Mouse (Mus musculus) c-Kit-positive CD71-positive TER-119-positive erythroid progenitor cells, embryonic 14.5 days (primary cell): ENCODE results near the gene Il2ra.
"Not testable (repeated sequence)": the region's sequence is repeated elsewhere in the genome, so short reads cannot be mapped to it uniquely, and the experiment has no call there.

Source experiments
- DNase-seq: peaks from one replicate; pipeline ENCODE4 v3.0.0-alpha.2; 2013; ENCODE audit warnings: low spot score

Gene Il2ra

DNA sequence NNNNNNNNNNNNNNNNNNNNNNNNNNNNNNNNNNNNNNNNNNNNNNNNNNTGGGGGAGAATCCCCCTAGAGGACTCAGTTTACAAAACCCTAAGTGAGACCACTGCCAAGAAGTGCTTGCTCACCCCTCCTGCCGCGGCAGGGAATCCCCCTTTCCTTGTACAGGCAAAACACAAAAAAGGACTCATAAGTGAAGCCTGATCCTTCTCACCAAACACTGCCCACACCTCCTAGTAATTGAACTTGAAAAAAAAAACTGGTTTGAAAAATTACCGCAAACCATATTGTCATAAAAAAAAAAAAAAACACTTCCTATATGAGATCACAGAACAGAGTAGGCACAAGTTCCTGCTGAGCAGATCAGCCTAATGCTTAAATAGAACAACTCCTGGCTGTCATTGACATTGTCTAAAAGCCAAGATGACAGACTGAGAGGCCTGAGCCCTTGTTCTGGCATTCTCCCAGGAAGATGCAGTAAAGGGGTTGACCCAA is at the start of gene Il2ra:
Il2ra (plus strand) TSS at position 357 of the 491 bp plus-strand sequence.
- no peak for DNase-seq

DNA sequence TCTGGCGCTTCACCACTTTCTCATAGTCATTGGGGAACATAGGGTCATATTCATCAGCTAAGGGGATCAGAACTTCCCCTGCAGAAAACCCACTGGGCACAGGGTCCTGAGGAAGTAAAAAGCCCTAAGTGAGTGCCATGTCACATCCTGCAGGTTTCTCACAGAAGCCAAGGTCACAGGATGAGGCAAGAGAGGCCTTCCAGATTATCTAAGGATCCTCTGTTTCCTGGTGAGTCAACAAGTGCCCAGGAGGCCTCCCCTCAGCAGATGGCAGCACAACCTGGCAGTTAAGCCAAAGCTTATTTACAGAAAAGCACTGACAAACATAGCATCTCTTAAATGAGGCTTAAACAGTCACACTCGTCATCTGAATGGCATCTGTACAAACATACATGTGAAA is 45.9 kb upstream of the Il2ra start:
- no peak for DNase-seq

DNA sequence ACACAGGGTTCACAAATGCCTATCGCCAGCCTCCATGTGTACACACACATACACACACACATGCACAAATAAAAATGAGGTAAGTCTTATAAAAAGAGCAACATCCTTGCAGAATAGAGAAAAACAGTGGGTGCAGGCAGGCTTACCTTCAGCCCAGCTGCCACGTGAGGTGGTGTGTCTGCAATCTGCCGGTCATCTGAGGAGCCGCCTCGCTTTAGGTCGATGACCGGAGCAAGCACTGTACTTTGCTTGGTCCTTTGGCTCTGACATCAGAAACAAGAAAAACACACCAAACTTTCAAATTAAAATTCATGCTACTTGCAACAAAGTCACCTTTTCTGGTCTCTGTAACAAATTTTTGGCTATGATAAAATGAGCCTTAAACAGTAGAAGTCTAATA is 44.7 kb upstream of the Il2ra start:
- no peak for DNase-seq

DNA sequence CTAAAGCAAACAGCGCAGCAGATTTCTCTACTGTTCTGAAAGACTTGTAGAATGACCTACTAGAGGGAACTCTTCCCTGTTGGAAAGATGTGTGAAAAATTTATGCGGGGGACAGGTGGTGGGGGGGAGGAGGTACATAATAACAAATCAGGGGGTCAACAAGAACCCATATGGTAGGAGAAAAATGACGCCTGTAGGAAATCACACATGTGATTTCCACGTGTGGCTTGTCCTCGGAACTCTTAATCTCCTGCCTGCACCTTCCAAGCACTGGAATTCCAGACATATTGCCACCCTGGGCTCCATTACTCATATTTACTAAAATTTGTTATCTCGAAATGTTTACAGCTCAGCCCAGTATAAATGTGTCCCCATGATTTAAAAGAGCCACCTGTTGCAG is 40.8 kb upstream of the Il2ra start:
- DNase-seq, result no peak

DNA sequence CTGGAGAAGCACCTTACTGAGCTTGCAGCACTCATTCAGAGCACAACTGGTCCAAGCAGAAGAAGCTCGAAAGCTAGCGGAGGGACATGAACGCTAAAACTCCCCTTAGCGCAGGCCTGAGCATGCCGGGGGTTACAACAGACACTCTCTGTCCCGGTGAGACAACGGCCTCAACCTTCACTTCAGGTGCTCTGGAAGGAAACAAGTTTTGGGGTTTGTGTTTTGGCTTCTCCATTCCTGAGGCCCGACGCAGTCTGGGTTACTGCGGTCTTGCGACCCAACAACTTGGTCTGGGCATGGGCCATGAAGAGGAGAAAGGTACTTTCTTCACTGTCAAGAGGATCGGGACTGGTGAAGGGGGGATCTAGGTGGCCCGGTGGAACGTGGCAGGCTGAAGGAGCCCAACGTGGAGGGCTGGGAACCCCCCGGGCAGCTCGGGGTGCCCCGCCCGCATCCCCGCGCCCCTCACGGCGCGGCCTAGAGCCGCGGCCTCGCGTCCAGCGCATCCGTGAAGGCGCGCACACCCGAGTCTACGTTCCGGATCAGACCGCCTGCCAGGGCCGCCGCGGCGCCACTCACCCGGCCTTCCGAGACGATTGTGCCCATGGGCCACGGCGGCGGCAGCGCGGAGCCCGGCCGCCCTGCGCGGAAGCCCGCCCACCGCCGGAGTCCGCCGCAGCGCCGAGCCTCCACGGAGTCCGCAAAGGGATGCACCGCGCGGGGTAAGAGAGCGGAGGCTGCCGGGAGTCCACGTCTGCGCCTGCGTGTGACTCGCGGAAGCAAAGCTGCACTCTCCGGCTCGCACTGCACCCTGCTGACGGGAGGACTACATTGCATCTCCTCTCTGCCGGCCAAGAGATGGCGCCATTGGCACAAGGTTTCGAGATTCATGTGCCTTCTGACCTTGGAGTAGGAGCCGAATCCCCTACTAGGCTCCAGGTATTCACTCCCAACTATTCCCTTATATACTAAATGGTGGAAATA is 39.8 kb upstream of the Il2ra start:
- peak; percentile 90 for DNase-seq

DNA sequence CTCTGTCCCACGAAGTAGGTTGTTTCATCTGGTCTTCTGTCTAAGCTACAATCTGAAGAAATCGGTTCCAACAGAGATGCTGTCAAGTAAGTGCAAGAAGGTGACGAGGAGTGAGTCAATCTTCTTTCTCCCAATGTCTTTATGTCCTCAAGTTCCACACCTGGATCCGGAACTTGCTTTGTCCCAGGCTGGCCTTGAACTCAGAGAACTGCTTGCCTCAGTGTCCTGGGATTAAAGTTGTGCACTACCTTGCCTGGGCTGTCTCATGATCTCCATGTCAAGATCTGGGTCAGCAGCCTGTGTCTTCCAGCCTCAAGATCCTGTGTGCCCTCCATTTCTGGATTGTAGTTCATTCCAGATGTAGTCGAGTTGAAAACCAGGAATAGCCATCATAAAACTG is 38.6 kb upstream of the Il2ra start, which contains the start of gene Rbm17:
Rbm17 (minus strand) TSS at position 101 of the 400 bp plus-strand sequence.
- DNase-seq, result no peak

DNA sequence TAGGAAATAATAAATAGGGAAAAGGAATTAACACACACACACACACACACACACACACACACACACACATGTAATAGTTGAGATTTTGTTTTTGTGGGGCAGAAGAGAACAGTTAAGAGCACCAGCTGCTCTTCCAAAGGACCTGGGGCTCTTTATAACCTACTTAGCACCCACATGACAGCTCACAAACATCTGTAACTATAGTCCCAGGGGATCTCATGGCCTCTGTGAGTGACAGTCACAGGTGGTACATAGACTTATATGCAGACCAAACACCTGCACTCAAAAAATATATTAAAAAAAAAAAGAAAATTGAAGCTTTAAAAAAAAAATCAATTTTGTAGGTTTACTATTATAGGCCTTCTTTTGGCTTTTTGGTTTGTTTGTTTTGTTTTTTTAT is 37.7 kb upstream of the Il2ra start:
- no peak for DNase-seq

DNA sequence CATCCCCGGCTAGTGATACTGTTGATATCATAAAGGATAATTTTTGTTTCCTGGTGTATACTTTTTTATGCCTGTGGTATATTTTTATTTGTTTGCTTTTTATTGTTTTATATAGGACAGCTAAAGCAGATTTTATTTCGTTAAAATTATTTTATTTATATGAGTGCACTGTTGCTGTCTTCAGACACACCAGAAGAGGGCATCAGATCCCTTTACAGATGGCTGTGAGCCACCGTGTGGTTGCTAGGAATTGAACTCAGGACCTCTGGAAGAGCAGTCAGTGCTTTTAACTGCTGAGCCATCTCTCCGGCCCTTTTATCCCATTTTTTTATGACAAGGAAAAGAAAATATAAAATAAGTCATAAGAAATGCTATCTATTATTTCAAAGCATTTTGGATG is 35.9 kb upstream of the Il2ra start:
- DNase-seq, result not testable (repeated sequence)

DNA sequence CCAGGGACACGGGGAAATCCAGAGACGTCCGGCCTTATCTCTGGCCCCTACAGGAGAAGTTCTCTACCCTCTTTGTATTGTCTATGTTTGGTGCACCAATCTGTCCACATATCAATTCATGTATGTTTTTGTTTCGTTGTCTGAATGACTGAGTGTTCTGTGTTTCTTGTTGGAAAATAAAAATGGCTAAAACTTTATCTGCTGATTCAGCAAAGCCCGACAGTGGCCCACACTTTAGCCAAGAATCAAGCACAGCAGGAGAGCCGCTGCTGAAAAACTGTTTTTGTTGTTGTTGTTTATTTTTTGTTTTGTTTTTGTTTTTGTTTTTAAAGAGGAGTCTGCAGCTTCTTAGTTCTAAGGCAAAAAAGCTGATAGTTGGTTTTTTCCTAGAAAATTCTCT is 29.7 kb upstream of the Il2ra start:
- DNase-seq, result not testable (repeated sequence)

DNA sequence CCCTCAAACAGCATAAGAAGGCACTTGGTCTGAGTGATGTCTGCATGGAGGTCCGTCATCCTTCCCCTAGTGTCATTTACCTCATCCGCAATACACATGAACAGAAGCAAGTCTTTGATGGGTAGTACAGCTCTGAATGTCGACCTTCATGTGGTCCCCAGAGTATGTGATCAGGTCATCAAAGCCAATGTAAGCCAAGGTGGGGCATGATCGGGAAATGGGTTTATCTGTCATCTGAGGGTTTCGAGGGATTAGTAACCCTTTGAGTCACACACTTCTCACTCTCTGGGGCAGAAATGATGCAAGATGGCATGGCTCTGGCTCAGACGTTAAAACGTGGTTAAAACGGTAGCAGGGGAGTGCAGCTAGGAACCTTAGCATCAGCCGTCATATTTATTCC is 25.8 kb upstream of the Il2ra start:
- no peak for DNase-seq

DNA sequence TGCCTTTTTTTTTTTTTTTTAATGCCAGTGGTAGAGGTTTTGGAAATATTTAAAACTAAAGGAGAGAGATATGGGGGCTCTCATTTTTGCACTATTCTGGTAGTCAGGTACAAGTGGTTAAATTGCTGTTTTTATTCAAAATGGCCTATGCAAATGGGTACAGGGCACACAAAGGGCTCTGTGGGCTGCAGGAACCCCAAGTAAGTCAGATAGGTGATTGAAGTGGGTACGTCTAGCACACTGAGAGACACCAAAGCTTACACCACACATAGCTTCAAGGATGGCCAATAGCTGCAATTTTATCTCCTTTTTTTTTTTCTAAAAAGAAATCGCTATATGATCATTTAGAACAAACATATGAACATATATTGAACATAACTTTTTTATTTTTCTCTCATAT is 23.0 kb upstream of the Il2ra start:
- no peak for DNase-seq

DNA sequence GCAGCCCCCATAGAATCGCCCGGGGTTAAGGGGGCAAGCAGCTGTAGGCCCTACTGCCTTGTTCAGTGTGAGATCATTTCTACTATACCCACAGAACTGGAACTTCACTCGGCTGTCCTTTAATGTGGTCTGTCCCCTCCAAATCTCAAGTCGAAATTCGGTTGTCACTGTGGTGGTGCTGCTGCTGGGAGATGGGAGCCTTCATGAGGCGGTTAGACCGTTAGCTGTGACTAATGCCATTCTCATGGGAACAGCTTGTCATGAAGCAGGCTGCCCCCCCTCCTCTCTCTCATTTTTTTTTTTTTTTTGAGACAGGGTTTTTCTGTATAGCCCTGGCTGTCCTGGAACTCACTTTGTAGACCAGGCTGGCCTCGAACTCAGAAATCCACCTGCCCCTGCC is 19.4 kb upstream of the Il2ra start:
- no peak for DNase-seq

DNA sequence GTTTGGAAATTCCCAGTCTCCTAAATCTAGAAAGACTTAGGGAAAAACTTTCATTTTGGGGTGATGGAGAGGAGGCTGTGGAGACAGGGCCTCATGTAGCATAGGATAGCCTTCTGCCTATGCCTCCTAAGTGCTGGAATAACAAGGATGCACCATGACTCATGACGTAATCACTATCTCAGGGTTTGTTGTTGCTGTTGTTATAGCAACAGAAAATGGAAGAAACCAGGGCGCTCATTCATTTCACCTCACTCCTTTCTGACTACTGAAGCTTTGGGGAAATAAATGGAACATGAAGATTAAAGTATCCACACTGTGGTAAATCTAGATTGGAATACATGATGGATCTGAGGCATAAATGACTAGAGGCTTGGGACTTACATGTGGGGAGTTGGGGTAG is 18.9 kb upstream of the Il2ra start:
- no peak for DNase-seq

DNA sequence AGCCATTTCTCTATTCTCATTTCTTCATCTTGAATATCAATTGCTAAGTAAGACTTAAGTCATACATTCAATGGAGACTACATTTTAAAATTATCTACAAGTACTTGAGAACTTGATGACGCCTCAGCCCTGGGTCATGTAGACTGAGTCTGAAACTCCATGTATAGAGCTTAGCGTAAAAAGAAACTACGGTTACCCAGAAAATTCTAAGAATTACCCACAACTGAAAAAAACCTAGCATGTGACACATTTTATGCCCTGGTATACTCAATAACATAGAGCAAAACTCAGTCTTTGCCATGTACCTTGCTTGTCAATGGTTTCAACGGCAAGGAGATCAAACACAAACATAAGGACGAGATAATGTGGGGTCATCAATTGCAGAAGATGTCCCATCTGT is 16.7 kb upstream of the Il2ra start, which contains the start of gene Gm17490:
Gm17490 (minus strand) TSS at position 375 of the 400 bp plus-strand sequence.
- DNase-seq, result no peak

DNA sequence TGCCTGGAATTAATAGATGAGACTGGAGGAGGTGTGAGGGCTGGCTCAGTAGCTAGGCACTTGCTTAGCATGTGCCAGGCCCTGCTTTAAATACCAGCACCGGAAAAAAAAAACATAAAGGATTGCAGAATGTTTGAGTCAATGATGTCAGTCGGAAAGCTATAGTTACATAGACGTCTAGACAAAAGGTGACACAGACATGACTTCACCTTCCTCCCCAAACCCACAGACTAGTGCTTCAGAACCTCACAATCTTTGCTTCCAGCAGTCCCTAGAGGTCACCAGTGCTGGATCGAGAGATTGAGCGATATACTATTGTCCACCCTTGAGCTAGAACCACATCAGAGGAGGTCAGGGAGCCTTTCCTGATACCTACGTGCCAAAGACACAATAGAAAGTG is 7.6 kb upstream of the Il2ra start:
- DNase-seq, result no peak

DNA sequence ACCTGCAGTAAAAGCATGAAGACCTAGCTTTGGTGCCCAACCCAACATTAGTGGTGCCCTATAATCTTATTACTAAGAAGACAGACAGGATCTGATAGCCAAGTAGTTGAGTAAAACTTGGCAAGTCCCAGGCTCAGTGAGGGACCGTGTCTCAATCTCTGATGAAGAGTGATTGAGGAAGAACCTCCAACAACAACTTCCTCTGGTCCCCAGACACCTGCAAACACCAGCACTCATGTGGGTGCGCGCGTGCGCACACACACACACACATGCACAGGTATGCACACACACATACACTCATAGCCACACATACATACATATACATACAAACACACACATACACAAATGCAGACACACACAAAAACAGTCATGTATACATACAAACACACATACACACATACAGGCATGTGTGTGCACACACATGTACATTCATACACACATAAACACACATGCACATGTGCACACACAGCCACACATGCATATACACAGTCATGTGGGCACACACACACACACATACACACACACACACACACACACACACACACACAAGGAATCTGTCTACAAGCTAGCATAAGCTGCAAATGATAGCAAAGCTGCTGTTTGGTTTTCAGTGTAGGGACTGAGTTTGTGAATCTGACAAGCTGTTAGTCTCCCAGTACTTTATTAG is 7.0 kb upstream of the Il2ra start:
- no peak for DNase-seq

DNA sequence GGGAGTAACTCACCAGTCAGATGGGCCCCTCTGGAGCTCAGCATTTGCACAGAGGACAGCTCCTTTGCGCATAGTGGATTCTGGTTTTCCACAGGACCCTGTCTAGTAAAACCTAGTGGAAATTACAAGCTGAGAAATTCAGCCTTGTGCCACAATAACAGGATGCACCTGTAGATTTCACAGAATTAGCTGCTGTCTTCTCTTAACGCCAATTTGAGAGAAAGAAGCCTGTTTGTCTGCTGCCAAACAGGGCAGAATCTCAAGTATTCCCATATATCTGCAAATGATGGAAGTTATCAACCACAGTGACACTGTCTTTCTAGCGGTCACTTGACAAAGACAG is 6.5 kb upstream of the Il2ra start:
- DNase-seq, result no peak

DNA sequence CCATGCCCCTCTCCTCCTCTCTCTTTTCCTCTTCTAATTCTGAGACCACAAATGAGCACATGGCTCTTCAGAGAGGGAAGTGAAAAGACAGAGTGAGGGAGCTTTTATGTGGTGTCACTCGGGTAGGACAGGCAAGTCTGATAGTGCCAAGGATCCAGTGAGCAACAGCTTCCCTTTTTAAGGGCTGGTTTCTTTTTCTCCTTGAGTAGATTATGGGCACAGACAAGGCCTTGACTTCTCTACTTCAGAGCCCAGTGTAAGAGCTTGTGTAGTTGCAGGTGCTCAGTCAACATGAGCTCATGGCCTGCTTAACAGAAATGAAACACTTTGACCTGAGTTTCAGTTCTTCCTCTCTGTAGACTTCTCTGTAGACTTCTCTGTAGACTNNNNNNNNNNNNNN is 5.5 kb upstream of the Il2ra start:
- DNase-seq, result no peak

DNA sequence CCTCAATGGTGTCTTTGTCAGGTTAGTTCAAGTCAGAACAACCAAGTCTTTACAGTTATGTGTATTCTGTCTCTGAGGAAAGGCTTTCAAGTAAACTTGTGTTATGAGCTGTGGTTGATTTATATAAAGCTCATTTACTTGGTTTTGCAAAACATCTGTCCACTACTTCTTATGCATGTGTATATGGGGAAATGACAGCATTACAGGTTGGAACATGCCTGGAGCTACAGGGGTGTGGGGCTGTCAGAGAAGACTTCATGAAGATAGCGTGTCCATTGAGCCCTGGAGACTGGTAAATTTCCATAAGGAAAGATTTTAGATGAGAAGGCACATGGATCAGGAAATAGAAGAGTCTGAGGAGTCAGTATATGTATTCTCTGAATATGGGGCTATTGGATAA is 1.4 kb downstream of the Il2ra start:
- DNase-seq, result no peak

DNA sequence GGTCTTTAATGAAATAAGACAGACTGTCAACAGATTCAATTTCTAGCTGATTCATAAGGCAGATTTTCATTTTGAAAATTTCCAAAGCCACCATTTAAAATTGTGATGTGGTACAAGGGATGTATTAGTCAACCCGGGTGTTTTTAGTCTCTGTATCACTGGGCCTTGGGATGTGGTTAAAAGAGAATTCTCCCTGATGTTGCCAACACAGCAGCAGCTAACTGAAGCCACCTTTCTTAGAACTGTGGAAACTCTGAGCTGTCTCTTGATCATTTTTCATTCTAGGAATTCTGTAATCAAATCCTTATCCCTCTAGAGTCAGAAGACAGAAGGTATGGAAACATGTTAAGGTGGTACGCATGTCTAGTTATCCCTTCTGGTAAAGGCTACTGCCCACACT is 2.7 kb downstream of the Il2ra start:
- no peak for DNase-seq

DNA sequence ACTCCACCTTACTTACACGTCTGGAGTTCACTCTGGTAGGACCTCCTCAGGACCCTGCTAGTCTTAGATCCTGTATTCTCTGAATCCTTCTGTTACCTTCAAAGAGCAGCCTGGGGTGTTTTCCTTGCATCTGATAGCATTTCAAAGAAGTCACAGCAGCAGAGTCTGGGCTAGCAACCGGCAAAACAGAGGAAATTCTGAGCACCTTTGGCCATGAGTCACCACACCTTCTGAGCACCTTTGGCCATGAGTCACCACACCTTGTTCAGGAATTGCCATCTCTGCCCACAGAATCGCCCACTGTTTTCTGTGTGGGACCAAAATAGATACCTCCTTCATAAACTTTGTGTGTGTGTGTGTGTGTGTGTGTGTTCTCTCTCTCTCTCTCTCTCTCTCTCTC is 8.9 kb downstream of the Il2ra start:
- DNase-seq, result no peak

DNA sequence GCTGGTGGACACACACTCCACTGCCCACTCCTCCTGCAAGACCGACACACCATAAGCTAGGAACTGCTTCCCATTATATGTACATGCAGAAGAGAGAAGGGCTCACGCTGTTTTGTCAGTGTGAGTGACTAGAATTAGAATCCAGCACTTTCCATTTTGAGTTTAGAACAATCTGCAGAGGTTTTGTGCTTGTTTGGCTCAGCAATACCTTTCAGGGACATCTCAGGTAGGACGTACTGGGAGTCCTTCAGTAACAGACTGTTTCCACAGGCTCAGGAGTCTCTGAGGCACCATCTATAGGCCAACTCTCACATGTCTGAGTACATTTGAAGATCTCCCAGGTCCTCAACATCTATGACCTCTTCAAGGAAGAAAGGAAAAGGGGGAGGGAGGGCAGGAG is 9.6 kb downstream of the Il2ra start:
- no peak for DNase-seq

DNA sequence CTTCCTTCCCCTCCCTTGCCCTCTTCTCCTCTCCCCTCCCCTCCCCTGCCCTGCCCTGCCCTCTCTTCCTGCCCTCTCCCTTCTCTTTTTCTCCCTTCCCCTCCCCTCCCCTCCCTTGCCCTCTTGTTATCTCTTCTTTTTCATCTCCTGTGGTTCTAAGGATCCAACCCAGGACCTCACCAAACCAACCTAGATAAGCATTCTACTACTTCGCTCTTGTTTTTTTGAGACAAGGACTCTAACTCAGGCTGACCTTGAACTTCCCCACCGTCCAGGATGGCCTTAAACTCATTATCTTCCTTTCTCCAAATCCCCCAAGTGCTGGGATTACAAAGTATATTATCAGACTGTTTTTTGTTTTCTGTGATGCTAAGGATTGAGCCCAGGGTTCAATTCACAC is 10.2 kb downstream of the Il2ra start:
- no peak for DNase-seq
